Mouse (Mus musculus) testis, adult 2 months (tissue): Measurements from ENCODE around the gene Ttc37. TPM values are rescaled to one million over a fixed set of nuclear protein-coding genes. Genes with fewer than 3 reads are reported as not detected.

Source experiments
- H3K27ac ChIP-seq: fragments of 200-500 bp; 2 replicates; pipeline ENCODE4 v1.5.1; 2012; ENCODE audit warnings: low read depth, low read length; ENCODE audit not compliant: control insufficient read depth, insufficient read depth
- H3K27me3 ChIP-seq: fragments of 200-500 bp; 2 replicates; pipeline ENCODE4 v1.6.1; 2012; ENCODE audit warnings: mild to moderate bottlenecking, low read length, moderate library complexity; ENCODE audit not compliant: control insufficient read depth, insufficient read depth
- H3K36me3 ChIP-seq: fragments of 200-500 bp; 2 replicates; pipeline ENCODE4 v1.6.1; 2012; ENCODE audit warnings: mild to moderate bottlenecking, low read length; ENCODE audit not compliant: control insufficient read depth, insufficient read depth
- H3K4me1 ChIP-seq: fragments of 200-500 bp; 2 replicates; pipeline ENCODE4 v1.6.1; 2012; ENCODE audit warnings: low read length; ENCODE audit not compliant: control insufficient read depth, insufficient read depth
- H3K4me3 ChIP-seq: fragments of 200-500 bp; 2 replicates; pipeline ENCODE4 v1.5.1; 2012; ENCODE audit warnings: low read depth, mild to moderate bottlenecking, low read length, moderate library complexity, mixed read lengths; ENCODE audit not compliant: control insufficient read depth
- CTCF ChIP-seq: fragments of 200-500 bp; IDR thresholded peaks from 2 replicates; pipeline ENCODE4 v1.5.1; 2012; ENCODE audit warnings: low read depth, mild to moderate bottlenecking, inconsistent platforms, low read length, moderate library complexity; ENCODE audit not compliant: control insufficient read depth, insufficient read depth, insufficient replicate concordance
- POLR2A ChIP-seq: fragments of 200-500 bp; IDR thresholded peaks from 2 replicates; pipeline ENCODE4 v1.6.1; 2012; ENCODE audit warnings: low read depth, mild to moderate bottlenecking, inconsistent platforms, low read length, moderate library complexity; ENCODE audit not compliant: control insufficient read depth
- polyA plus RNA-seq: library from polyadenylated mRNA; depleted of rRNA; stranded (reverse); fragments of >200 nt; gene quantifications from 2 replicates; pipeline ENCODE4 v1.2.3, GENCODE M21; 2012

The Ttc37 gene
- polyA plus RNA-seq, 1 experiment = 2.4 TPM

DNA sequence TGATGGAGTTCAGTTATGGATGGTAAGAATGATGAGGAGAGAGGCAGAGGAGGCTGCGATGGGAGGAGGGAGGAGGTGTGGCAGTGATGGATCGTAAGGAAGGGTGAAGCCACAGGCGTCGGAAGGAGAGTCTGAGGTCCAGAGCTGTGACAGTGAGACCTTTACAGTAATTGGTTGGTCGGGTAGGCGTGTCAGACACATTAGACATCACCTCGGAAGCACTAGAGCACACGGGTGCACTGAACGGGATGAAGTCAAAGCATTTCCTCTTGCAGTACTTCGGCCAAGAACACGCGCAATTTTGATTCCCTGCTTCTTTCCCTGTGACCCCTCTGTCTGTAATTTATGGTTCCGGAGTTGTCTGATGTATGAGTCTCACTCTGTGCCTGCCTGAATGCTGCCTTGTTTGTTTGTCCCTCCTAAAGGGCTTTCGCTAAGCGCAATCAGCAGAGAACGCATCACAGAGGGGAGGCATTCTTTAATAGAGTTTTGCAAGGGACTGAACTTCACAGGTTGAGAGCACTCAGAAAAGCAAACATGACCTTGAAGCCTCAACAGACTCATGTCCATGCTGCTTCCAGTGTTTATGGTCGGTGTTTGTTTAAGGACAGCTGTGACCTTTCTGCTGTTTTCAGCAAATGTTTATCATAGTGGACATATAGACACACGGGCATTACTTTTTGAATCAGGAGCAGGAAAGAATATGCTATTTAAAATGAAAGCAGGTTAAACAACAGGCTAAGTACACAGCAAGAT lies 10.7 kb downstream of the Ttc37 start:
- TF ChIP-seq POLR2A = no peak
- TF ChIP-seq CTCF = no peak
- Histone ChIP-seq H3K4me1 (no peaks in the 10 kb centered on the region), H3K36me3 (no peaks in the 10 kb centered on the region), H3K4me3 (no peak overlapping the region), H3K27me3 (no peaks in the 10 kb centered on the region), H3K27ac (no peak overlapping the region)

DNA sequence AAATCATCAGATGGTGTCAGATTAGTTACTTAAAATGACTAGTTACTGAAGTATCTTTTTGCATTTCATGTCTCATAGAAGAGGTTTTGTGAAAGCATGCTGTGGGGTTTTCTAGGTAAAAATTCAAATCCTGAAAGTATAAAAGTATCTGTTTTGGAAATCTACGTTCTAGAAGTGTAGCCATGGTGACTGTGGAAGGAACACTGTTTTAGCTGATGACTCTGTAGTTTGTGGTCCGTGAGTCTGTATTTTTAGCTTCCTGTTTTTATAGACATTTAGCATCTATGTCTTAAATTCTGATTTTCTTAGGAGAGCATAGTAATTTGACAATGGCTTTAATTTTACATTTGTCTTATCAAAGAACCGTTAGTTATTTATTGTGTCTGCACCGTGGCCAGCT lies 30.3 kb downstream of the Ttc37 start:
- no peaks in the 10 kb centered on the region for H3K27me3 ChIP-seq
- TF ChIP-seq POLR2A = no peak
- no peak for TF ChIP-seq CTCF
- H3K4me1 ChIP-seq = no peaks in the 10 kb centered on the region
- H3K36me3 ChIP-seq = 0 out of 2 replicates have a peak, but pooled peaks cover 1% of the 10 kb centered on the region
- H3K4me3 ChIP-seq = no peak overlapping the region
- no peak overlapping the region for H3K27ac ChIP-seq

DNA sequence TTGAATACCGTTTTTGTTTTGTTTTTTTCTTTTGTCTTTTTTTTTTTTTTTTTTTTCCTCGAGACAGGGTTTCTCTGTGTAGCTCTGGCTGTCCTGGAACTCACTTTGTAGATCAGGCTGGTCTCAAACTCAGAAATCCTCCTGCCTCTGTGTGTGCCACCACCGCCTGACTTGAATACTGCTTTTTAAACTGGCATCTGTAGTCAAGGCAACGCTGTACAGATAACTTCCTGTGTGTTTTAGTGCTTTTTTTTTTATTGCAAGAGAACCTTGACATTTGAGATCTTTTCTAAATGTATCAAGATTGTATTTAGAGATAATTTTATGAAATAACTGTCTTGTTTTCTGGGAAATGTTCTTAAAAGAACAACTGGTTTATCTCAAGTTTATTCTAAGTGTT lies 33.9 kb downstream of the Ttc37 start:
- Histone ChIP-seq H3K27me3 (no peaks in the 10 kb centered on the region), H3K4me1 (no peaks in the 10 kb centered on the region), H3K4me3 (no peak overlapping the region), H3K27ac (no peak overlapping the region), H3K36me3 (0 out of 2 replicates have a peak, but pooled peaks cover 1% of the 10 kb centered on the region)
- TF ChIP-seq POLR2A (no peak), CTCF (no peak)

DNA sequence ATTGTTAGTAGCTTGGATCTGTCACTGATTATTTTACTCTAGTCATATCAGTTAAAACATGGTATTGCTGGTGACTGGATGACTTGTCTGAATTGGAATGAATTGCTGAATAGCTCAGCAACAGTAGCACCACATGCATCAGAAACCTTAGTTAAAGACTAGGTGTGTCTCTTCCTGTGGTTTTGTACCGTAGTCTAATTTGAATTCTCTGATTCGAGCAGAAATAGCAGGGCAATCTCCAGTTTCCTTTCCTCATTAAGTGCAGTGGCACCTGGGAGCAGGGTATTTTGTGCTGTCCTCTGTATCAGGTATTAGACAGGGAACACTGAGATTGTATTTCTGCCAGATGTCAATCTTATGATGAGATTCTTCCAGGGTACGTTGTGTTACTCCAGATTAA lies 40.3 kb downstream of the Ttc37 start:
- H3K27ac ChIP-seq = no peak overlapping the region
- TF ChIP-seq CTCF = no peak
- H3K4me1 ChIP-seq = no peaks in the 10 kb centered on the region
- no peaks in the 10 kb centered on the region for H3K36me3 ChIP-seq
- H3K27me3 ChIP-seq = no peaks in the 10 kb centered on the region
- no peak overlapping the region for H3K4me3 ChIP-seq

DNA sequence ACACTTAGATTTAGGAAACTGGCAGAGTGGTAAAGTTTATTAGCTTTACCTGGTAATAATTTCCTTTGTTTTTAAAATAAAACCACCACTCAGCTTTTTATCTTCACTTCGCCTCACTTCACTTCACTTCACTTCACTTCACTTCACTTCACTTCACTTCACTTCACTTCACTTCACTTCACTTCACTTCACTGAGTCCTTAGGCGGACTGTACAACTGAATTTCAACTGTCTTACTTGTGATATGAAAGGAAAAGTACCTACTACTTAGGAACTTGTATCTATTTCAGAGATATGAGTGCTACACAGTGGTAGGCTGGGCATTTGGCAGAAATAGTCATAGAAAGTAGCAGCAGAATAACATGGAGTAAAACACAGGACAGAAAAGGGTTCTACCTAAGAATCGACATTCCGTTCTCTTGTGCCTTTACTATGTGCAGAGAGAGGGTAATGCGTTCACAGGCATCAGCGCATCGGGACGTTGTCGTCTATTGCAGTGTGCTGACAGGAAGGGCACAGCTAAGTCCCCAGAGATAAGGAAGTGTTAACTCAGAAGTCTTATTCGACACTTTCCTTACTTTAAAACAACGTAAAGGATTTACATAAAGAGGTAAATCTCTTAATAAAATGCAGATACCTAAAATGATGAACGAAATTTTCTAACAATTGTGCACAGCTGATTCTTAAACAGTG lies 42.7 kb downstream of the Ttc37 start:
- H3K4me1 ChIP-seq = no peaks in the 10 kb centered on the region
- no peaks in the 10 kb centered on the region for H3K27me3 ChIP-seq
- TF ChIP-seq POLR2A = no peak
- no peak for TF ChIP-seq CTCF
- H3K27ac ChIP-seq = no peak overlapping the region
- H3K36me3 ChIP-seq = no peaks in the 10 kb centered on the region
- H3K4me3 ChIP-seq = no peak overlapping the region

DNA sequence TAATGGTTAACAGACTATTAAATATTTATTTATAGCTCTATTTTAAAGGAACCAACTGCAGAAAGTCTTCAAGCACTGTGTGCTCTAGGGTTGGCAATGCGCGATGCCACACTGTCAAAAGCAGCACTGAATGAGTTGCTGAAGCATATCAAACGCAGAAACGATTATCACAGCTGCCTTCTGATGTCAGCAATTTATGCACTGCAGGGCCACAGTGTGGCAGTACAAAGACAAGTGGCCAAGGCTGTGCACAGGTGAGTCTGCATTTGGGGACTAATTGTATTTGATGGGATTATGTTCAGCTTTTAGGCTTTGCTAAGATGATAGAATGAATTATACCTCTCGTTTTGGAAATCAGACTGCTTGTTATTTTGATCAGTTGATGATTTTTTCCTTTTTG lies 51.9 kb downstream of the Ttc37 start:
- Histone ChIP-seq H3K27ac (no peak overlapping the region), H3K36me3 (peaks cover 1% of the 10 kb centered on the region), H3K27me3 (no peaks in the 10 kb centered on the region), H3K4me3 (no peak overlapping the region), H3K4me1 (no peaks in the 10 kb centered on the region)
- no peak for TF ChIP-seq POLR2A

DNA sequence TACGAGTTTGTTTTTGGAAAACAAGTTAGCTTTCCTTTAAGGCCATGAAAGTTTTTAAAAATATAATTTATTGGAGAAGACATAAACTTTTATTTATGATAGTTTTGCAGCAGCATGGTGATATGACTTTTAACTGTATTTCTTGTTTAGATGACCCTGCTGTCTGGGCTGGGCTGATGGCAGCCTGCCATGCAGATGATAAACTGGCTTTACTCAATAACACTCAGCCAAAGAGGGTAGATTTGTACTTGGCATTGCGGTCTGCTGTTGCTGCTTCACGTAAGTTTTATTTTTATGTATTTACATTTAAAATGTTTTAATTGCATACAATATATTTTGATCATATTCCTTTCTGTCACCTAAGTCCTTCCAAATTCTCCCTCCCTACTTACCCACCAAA lies 58.6 kb downstream of the Ttc37 start:
- TF ChIP-seq POLR2A (no peak), CTCF (no peak)
- H3K4me3 ChIP-seq = no peak overlapping the region
- H3K36me3 ChIP-seq = no peaks in the 10 kb centered on the region
- no peak overlapping the region for H3K27ac ChIP-seq
- no peaks in the 10 kb centered on the region for H3K4me1 ChIP-seq
- no peaks in the 10 kb centered on the region for H3K27me3 ChIP-seq

DNA sequence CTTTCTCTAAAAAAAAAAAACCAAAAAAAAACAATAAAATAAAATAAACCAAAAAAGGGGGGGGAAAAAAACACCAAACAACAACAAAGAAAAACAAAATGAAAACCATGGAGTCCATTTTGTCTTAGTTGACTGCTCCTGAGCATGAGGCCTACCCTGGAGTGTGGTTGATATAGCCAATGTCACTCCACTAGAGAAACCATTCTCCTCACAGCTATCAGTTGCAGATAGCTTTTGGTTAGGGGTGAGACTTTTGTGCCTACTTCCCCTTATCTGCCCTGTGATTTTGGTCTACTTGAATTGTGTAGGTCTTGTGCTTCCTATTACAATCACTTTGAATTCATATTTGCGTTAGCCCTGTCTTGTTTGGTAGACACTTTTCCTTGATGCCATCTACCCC lies 59.0 kb downstream of the Ttc37 start:
- Histone ChIP-seq H3K27me3 (no peaks in the 10 kb centered on the region), H3K4me3 (no peak overlapping the region), H3K4me1 (no peaks in the 10 kb centered on the region), H3K27ac (no peak overlapping the region), H3K36me3 (no peaks in the 10 kb centered on the region)
- TF ChIP-seq CTCF = no peak
- no peak for TF ChIP-seq POLR2A
